Mouse (Mus musculus): ENCODE results near the gene Kif16b. TPM values are rescaled to one million over a fixed set of nuclear protein-coding genes. Genes with fewer than 3 reads are reported as not detected.

Kif16b gene
- total RNA-seq, 2 experiments from 2014 or later: 28.7 to 29.8 TPM

DNA sequence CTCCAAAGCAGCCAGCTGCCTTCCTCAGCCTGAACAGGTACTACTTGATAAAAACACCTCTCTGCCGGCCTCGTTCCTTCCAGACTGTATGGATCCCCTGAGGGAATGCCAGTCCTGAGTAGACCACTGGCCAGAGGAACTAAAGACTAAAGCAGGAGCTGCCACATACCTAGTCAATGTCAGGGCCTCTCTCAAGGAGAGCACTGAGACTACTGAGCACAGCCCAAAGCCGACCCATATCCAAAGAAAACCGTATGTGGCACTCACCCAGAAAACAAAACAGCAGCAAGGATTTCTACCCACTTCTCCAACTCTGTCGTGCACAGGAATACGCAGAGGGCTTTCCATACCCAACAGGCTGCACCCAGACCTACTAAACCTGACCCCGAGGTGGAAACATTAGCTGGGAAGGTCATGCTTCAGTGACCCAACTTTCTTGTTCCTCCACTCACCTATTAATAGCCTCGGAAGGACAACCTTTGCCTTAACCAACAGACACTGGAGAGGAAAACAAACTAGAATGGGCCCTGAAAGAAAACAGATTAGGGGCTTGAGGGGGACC is 22.0 kb downstream of the Kif16b start:
- intact Hi-C loops (cut with DNase I): no loop called here
- DNase-seq (ENCODE audit: low spot score): no peak

GRCm38 (mm10) chr2:142876636-142877035 is 24.7 kb downstream of the Kif16b start:
- DNase-seq (ENCODE audit: low spot score): no peak
- intact Hi-C loops (cut with DNase I): no loop called here

GRCm38 (mm10) chr2:142875936-142876335 is 25.4 kb downstream of the Kif16b start:
- no peak for DNase-seq (ENCODE audit: low spot score)
- intact Hi-C loops (cut with DNase I): no loop called here

DNA sequence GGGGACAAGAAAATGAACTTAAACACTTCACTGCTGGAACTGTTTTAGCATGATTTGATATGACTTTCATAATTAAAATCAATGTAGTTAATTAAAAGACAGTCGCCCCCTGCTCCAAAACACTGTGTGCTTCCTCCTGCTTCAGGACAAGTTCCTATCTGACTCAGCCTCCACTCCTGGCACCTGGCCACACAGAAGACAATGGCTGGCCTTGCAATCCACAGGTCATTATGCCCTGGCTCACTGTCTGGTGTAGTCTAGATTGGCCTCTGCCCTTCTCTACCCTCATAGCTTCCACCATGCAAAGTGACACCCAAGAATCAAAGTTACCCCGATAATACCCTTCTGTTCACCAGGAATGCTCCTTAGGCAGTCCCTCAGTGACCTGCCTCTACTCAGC is 26.8 kb downstream of the Kif16b start:
- peak; percentile 16 for DNase-seq (ENCODE audit: low spot score)
- intact Hi-C loops (cut with DNase I): no loop called here

GRCm38 (mm10) chr2:142870055-142870454 is 31.3 kb downstream of the Kif16b start:
- DNase-seq (ENCODE audit: low spot score): no peak
- intact Hi-C loops (cut with DNase I): no loop called here

DNA sequence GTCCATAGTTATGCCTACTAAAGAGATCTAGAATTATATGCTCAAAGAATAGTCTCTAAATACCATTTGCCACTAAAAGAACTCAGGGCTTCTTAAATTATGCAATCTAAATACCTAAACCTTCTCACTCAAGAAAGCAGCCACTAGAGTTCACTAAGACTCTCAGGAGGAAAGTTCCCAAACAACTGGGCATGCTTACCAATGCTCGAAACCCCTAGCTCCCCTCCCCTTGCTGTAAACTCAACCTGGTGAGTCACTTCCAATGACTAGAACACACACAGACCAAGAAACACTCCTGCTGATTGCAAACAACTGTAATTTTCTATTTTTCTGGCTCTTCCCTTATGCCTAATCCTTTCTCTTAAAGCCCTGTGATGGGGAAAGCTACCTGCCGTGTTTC is 33.9 kb downstream of the Kif16b start:
- intact Hi-C loops (cut with DNase I): no loop called here
- DNase-seq (ENCODE audit: low spot score): no peak

DNA sequence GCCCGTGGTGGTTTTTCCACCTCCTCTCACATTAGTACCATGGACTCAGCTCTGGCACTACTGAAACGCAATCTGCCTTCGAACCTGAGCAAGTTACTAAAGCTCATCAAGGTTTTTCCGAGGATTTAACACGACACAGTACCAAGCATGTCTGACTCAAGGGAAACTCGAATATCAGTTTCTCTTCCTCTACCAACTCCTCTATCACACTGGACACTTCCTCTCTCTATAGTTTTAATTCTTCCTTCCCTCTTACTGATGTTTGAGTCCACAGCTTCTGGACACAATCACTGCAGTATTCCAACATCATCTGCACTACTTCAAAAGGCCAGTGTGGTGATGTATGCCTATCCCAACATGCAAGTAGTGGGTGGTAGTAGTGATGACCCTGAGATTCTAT is 40.3 kb downstream of the Kif16b start:
- intact Hi-C loops (cut with DNase I): loop anchor here (5.0 kb wide), 1 partner anchor 66 kb away; no protein-coding TSS in a partner anchor
- DNase-seq (ENCODE audit: low spot score): no peak

- intact Hi-C loops (cut with DNase I): loop anchor here (1.0 to 2.0 kb wide), 2 partner anchors 108 to 233 kb away; no protein-coding TSS in a partner anchor
- no peak for DNase-seq (ENCODE audit: low spot score)
Measured at GRCm38 (mm10) chr2:142859452-142859851, 41.9 kb downstream of the Kif16b start.

DNA sequence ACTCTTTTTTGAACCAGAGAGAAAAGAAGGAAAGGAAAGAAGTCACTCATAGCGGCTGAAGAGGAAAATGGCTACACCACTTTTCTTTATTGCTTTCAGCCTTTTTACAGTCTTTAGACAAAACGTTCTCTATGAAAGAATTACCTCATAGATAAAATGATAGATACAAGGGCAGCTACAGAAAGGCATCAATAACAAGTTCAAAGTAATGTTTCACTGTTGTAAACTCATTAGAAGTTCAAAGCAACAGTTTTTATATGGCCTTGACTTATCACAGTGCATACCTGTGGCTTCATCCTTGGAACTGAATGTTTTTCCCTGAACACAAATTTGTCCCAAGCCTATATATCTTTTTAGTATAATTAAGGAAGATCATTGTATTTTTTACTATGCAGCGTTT is 62.6 kb downstream of the Kif16b start:
- intact Hi-C loops (cut with DNase I): no loop called here
- DNase-seq (ENCODE audit: low spot score): no peak

- DNase-seq (ENCODE audit: low spot score): no peak
- intact Hi-C loops (cut with DNase I): no loop called here
Measured at GRCm38 (mm10) chr2:142838118-142838517, 63.2 kb downstream of the Kif16b start.

GRCm38 (mm10) chr2:142834751-142835150 is 66.6 kb downstream of the Kif16b start:
- intact Hi-C loops (cut with DNase I): no loop called here
- DNase-seq (ENCODE audit: low spot score): no peak

DNA sequence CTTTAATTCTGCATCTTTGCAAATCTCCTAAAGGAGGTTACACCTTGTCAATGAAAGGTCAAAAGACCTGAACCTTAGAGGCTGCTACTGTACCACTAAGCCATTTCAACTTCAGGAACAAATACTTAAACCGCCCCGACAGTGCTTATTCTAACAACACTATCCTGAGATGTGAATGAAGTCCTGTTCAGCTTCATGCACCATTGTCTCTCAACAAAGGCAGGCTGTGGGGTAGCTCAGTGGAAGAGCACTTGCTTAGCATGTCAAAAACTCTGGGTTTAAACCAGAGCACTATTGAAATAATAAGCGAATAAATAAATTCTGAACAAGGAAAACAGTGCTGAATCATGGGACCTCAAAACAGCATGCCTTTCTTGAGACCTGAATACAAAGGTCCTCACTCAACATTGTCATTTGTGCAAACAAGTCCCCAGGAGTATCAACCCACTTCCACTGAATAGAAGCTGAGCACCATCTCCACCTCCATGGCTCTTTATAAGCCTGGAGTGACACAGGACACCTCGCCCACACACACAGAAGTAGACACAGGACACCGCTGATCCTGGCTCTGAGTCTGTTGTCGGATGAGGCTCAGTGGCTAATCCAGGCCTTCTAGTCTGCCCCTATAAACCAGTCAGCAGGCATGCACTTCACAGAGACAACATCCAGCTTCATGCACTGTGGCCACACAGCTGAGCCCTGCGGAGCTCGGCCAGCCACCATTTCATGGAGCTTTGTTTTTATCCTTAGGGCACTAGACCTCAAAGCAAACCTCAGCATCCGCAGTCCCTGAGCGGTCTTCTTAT is 68.5 kb downstream of the Kif16b start:
- intact Hi-C loops (cut with DNase I): no loop called here
- DNase-seq (ENCODE audit: low spot score): no peak

DNA sequence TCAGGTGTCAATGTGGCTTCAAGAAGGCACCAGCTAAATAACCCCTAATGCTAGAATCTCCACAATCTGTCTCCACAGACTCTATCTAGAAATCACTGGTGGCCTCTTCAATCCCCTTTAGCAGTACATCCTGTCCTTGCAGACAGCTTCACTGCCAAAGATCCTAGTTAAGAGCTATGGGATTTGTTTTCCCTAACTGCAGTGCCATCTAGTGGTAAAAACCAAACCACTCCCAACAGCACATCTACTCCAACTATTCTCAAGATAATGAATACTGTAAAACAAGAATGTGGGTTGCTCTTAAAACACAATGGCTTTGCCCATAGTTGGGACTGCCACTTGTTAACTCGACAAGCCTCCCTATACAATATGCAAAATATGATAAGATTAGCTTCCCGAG is 88.3 kb downstream of the Kif16b start:
- intact Hi-C loops (cut with DNase I): no loop called here
- no peak for DNase-seq (ENCODE audit: low spot score)

DNA sequence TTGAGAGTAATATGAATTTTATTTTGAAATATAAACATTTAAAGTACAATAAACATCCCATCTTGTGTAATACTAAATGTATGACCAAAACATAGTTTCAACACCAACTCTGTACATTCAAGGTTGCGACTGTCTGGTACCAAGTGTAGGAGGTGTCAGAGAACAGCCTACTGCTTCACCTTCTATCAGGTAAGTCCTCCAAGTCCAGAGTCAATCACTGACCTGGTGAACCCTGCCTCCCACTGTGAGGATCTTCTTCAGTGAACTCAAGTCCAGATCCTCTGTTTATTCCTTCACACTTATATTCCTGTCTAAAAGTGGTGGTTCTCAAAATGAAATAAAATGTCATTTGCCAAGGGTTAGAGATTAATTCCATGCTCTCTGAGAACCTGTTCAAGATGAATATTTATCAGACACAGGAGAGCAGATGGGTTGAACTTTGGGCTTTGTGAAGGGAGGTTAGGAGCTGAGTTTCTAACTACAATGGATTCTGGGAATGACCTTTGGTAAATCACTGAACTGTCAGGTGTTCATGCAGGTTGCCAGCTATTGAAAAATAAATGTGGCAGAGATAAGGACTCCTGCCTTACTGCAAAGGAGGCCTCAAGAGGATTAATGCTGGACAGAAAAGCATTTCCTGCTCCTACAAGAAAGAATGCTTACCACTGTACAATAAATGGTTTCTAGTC is 97.4 kb downstream of the Kif16b start:
- intact Hi-C loops (cut with DNase I): no loop called here
- DNase-seq (ENCODE audit: low spot score): no peak

DNA sequence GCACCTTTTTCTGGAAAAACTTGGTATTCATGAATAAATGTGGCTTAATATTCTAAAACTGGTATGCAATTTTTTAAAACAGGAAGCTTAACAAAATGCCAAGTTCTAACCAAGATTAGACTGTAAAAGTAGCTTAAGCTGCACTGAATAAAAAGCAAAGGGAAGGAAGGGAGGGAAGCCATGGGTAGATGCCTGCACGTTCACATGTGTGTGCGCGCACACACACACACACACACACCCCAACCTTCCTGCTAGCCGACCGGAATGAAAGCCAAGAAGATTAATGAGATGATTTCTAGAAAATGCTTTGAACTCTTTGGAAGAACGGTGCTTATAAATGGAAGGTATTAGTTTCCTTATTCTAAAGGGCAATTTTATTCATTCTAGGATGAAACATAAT is 104.0 kb downstream of the Kif16b start:
- no peak for DNase-seq (ENCODE audit: low spot score)
- intact Hi-C loops (cut with DNase I): no loop called here

DNA sequence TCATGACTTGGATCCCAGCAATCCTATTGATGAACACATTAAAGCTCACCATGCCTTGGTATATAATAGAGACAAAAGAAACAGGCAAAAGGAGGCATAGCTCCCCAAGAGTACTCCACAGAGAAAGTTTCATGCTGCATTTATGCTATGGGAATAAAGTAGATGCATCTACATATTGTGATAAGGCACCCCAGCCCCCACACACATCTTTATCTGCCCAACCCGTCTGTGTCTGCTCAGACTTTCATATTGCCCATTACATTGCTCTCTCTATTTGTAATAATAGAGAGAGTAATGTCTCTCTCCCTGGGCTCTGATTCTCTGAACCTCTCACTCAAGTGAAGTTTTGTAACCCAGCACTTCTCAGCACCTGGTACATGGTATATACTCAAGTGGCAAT is 126.0 kb downstream of the Kif16b start:
- intact Hi-C loops (cut with DNase I): no loop called here

GRCm38 (mm10) chr2:142774752-142775151 is 126.6 kb downstream of the Kif16b start:
- intact Hi-C loops (cut with DNase I): no loop called here

More for the DNA sequence above, 126.0 kb downstream of the Kif16b start:
- no peak for DNase-seq (ENCODE audit: low spot score)

GRCm38 (mm10) chr2:142769647-142770121 is 131.6 kb downstream of the Kif16b start:
- no peak for DNase-seq (ENCODE audit: low spot score)
- intact Hi-C loops (cut with DNase I): no loop called here

More at GRCm38 (mm10) chr2:142774752-142775151, 126.6 kb downstream of the Kif16b start:
- DNase-seq (ENCODE audit: low spot score): no peak

DNA sequence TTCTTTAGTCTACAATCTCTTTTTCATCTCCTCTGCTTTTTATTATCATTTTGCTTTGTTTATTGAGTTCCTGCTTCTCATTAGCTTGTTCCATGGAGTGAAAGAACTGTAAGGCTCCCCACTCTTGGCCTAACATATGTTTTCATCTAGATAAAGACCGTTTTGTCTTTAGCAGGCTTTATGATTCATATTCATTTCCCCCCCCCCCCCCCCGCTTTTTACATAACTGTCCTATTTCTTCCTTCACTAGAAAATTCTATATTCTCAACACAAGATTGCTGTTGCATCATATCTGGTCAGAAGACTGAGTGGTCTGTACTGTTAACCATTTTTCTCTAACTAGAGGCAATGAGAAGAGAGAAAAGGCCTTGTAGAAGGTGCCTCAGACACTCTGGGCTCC is 137.1 kb downstream of the Kif16b start:
- intact Hi-C loops (cut with DNase I): no loop called here
- DNase-seq (ENCODE audit: low spot score): no peak

DNA sequence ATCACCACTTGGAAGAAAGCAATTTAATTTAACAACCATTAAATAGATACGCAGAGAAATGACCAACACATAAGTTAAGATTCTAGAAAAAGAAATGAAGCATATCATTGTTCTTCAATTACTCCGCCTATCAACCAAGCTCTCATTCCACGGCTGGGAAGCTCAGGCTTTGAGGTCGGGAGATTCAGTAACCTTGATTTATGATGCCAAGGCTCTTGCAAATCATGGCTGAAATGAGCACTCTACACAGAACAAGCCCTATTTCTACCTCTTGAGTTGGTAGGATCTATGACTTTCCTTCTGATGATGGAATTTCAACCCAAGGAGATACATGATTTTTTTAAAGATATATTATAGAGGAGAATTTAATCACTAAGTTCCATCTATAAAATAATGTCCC is 140.5 kb downstream of the Kif16b start:
- intact Hi-C loops (cut with DNase I): no loop called here
- DNase-seq (ENCODE audit: low spot score): no peak

DNA sequence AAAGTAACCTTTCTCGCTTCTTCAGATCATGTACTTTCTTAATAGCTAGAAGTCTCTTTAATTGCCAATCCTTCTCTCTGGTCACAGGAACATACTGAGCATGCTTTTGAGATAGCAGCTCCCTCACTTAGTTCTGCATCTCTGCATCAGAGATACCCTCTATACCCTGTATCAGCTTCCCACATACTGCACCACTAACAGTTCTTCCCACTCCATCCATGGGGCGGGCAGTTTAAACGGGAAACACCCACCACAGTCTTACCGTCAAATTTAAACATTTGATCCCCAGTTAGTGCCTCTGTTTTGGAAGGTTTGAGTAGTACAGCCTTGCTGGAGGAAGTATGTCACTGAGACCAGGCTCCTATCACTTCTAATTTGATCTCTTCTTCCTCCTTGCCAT is 142.1 kb downstream of the Kif16b start:
- intact Hi-C loops (cut with DNase I): no loop called here
- no peak for DNase-seq (ENCODE audit: low spot score)
